Mouse (Mus musculus): Measurements from ENCODE around the gene Ntm. TPM values are rescaled to one million over a fixed set of nuclear protein-coding genes. Genes with fewer than 3 reads are reported as not detected.

Ntm gene
- polyA plus RNA-seq, 1 experiment, result not detected

GRCm38 (mm10) chr9:29117561-29118112, 845.3 kb downstream of the Ntm start:
- TF ChIP-seq GATA1 (IDR thresholded peaks at IDR 0.05; ENCODE audit: low read length), result no peak

GRCm38 (mm10) chr9:29115337-29115736, 847.6 kb downstream of the Ntm start:
- TF ChIP-seq GATA1 (IDR thresholded peaks at IDR 0.05; ENCODE audit: low read length), result no peak

- TF ChIP-seq GATA1 (IDR thresholded peaks at IDR 0.05; ENCODE audit: low read length), result no peak
Measured at GRCm38 (mm10) chr9:29106771-29107170, 856.2 kb downstream of the Ntm start.

- no peak for TF ChIP-seq GATA1 (IDR thresholded peaks at IDR 0.05; ENCODE audit: low read length)
Measured at GRCm38 (mm10) chr9:29104442-29104841, 858.5 kb downstream of the Ntm start.

- no peak for TF ChIP-seq GATA1 (IDR thresholded peaks at IDR 0.05; ENCODE audit: low read length)
Measured at GRCm38 (mm10) chr9:29103993-29104392, 858.9 kb downstream of the Ntm start.

- TF ChIP-seq GATA1 (IDR thresholded peaks at IDR 0.05; ENCODE audit: low read length), result no peak
Measured at GRCm38 (mm10) chr9:29100624-29101023, 862.3 kb downstream of the Ntm start.

- TF ChIP-seq GATA1 (IDR thresholded peaks at IDR 0.05; ENCODE audit: low read length), result no peak
Measured at GRCm38 (mm10) chr9:29092443-29092842, 870.5 kb downstream of the Ntm start.

- TF ChIP-seq GATA1 (IDR thresholded peaks at IDR 0.05; ENCODE audit: low read length), result no peak
Measured at GRCm38 (mm10) chr9:29088657-29089056, 874.3 kb downstream of the Ntm start.

GRCm38 (mm10) chr9:29087656-29088055, 875.3 kb downstream of the Ntm start:
- TF ChIP-seq GATA1 (IDR thresholded peaks at IDR 0.05; ENCODE audit: low read length), result no peak

GRCm38 (mm10) chr9:29087171-29087570, 875.8 kb downstream of the Ntm start:
- no peak for TF ChIP-seq GATA1 (IDR thresholded peaks at IDR 0.05; ENCODE audit: low read length)

GRCm38 (mm10) chr9:29075924-29076577, 886.9 kb downstream of the Ntm start:
- TF ChIP-seq GATA1 (IDR thresholded peaks at IDR 0.05; ENCODE audit: low read length), result no peak

- no peak for TF ChIP-seq GATA1 (IDR thresholded peaks at IDR 0.05; ENCODE audit: low read length)
Measured at GRCm38 (mm10) chr9:29075243-29075642, 887.7 kb downstream of the Ntm start.

- no peak for TF ChIP-seq GATA1 (IDR thresholded peaks at IDR 0.05; ENCODE audit: low read length)
Measured at GRCm38 (mm10) chr9:29074494-29074893, 888.4 kb downstream of the Ntm start.

GRCm38 (mm10) chr9:29071997-29072396, 890.9 kb downstream of the Ntm start:
- no peak for TF ChIP-seq GATA1 (IDR thresholded peaks at IDR 0.05; ENCODE audit: low read length)

GRCm38 (mm10) chr9:29067572-29067971, 895.4 kb downstream of the Ntm start:
- TF ChIP-seq GATA1 (IDR thresholded peaks at IDR 0.05; ENCODE audit: low read length), result no peak

- TF ChIP-seq GATA1 (IDR thresholded peaks at IDR 0.05; ENCODE audit: low read length), result no peak
Measured at GRCm38 (mm10) chr9:29060293-29060692, 902.6 kb downstream of the Ntm start.

- TF ChIP-seq GATA1 (IDR thresholded peaks at IDR 0.05; ENCODE audit: low read length), result no peak
Measured at GRCm38 (mm10) chr9:29058811-29059210, 904.1 kb downstream of the Ntm start.
